Mouse (Mus musculus) embryonic facial prominence, embryonic 10.5 days (tissue): ENCODE data around the gene Cdr2. TPM values are rescaled to one million over a fixed set of nuclear protein-coding genes. Genes with fewer than 3 reads are reported as not detected.
"Not testable (repeated sequence)": the region's sequence is repeated elsewhere in the genome, so short reads cannot be mapped to it uniquely, and the experiment has no call there.

Source experiments
- DNase-seq: peaks from one replicate; pipeline ENCODE4 v3.0.0-alpha.2; 2017; ENCODE audit warnings: low spot score
- H3K27ac ChIP-seq: fragments of 300-500 bp; sonication (generic); replicated peaks from 2 replicates; pipeline ENCODE4 v1.5.1; 2016; ENCODE audit warnings: mild to moderate bottlenecking
- H3K27me3 ChIP-seq: fragments of 300-500 bp; sonication (generic); replicated peaks from 2 replicates; pipeline ENCODE4 v1.6.1; 2016; ENCODE audit warnings: low read depth, mild to moderate bottlenecking; ENCODE audit not compliant: poor library complexity, severe bottlenecking
- H3K36me3 ChIP-seq: fragments of 300-500 bp; sonication (generic); replicated peaks from 2 replicates; pipeline ENCODE4 v1.6.1; 2016; ENCODE audit warnings: mild to moderate bottlenecking, moderate library complexity
- H3K4me1 ChIP-seq: fragments of 300-500 bp; sonication (generic); 2 replicates; pipeline ENCODE4 v1.6.1; 2016
- H3K4me3 ChIP-seq: fragments of 300-500 bp; sonication (generic); 2 replicates; pipeline ENCODE4 v1.5.1; 2016; ENCODE audit warnings: mild to moderate bottlenecking, moderate library complexity
- H3K9me3 ChIP-seq: fragments of 300-500 bp; sonication (generic); 2 replicates; pipeline ENCODE4 v1.6.1; 2016; ENCODE audit warnings: mild to moderate bottlenecking
- WGBS: fragments of 180-500 bp; shearing (Covaris S2); methylation state at CpG from one replicate; pipeline ENCODE4 v1.1.7; 2016; 5-methylcytosine and 5-hydroxymethylcytosine counted together
- polyA plus RNA-seq: library from polyadenylated mRNA; unstranded; fragments of >200 nt; fragmentation: Nextera tagmentation; extraction: Ambion mirVana; gene quantifications from 2 replicates; pipeline ENCODE4 v1.2.1, GENCODE M21; 2016

The Cdr2 gene
- polyA plus RNA-seq, 1 experiment from 2014 or later = 11.5 TPM

GRCm38 (mm10) chr7:120961893-120962292 lies 20.2 kb downstream of the Cdr2 start:
- DNase-seq = no peak
- H3K9me3 ChIP-seq = no peaks in the 10 kb centered on the region
- H3K27ac ChIP-seq = no peak overlapping the region
- H3K4me3 ChIP-seq = no peak overlapping the region
- H3K4me1 ChIP-seq = no peaks in the 10 kb centered on the region
- peaks cover 45% of the 10 kb centered on the region for H3K36me3 ChIP-seq
- H3K27me3 ChIP-seq = no peaks in the 10 kb centered on the region
- 67% methylated on average over 3 of the region's 3 CpGs for WGBS

GRCm38 (mm10) chr7:120960601-120961000 lies 21.5 kb downstream of the Cdr2 start:
- Histone ChIP-seq H3K27me3 (no peaks in the 10 kb centered on the region), H3K27ac (no peak overlapping the region), H3K9me3 (no peaks in the 10 kb centered on the region), H3K4me3 (no peak overlapping the region), H3K4me1 (no peaks in the 10 kb centered on the region), H3K36me3 (peaks cover 58% of the 10 kb centered on the region)
- DNase-seq = no peak
- WGBS = 86% methylated on average over 6 of the region's 6 CpGs

- Histone ChIP-seq H3K9me3 (no peaks in the 10 kb centered on the region), H3K27ac (no peak overlapping the region), H3K4me3 (no peak overlapping the region), H3K4me1 (no peaks in the 10 kb centered on the region), H3K27me3 (no peaks in the 10 kb centered on the region), H3K36me3 (peaks cover 61% of the 10 kb centered on the region)
- no peak for DNase-seq
- 85% methylated on average over 2 of the region's 2 CpGs for WGBS
Measured at GRCm38 (mm10) chr7:120960116-120960515, 22.0 kb downstream of the Cdr2 start.

GRCm38 (mm10) chr7:120953591-120953990 lies 28.5 kb downstream of the Cdr2 start:
- not testable (repeated sequence) for H3K27ac ChIP-seq, DNase-seq, H3K4me3 ChIP-seq, H3K27me3 ChIP-seq, H3K4me1 ChIP-seq, H3K9me3 ChIP-seq
- peaks cover 60% of the 10 kb centered on the region for H3K36me3 ChIP-seq
- whole genome bisulfite sequencing = 88% methylated on average over 7 of the region's 7 CpGs

- DNase-seq = no peak
- H3K27ac ChIP-seq = no peak overlapping the region
- no peaks in the 10 kb centered on the region for H3K9me3 ChIP-seq
- no peaks in the 10 kb centered on the region for H3K4me1 ChIP-seq
- no peak overlapping the region for H3K4me3 ChIP-seq
- WGBS = 79% methylated on average over 8 of the region's 8 CpGs
- peaks cover 91% of the 10 kb centered on the region for H3K36me3 ChIP-seq
- no peaks in the 10 kb centered on the region for H3K27me3 ChIP-seq
Measured at GRCm38 (mm10) chr7:120943936-120944509, 38.1 kb downstream of the Cdr2 start.

GRCm38 (mm10) chr7:120942506-120942905 lies 39.6 kb downstream of the Cdr2 start:
- no peak for DNase-seq
- no peaks in the 10 kb centered on the region for H3K27me3 ChIP-seq
- H3K36me3 ChIP-seq = peaks cover 93% of the 10 kb centered on the region

GRCm38 (mm10) chr7:120941214-120941613 lies 40.9 kb downstream of the Cdr2 start:
- H3K36me3 ChIP-seq = peaks cover 99% of the 10 kb centered on the region
- no peaks in the 10 kb centered on the region for H3K27me3 ChIP-seq
- H3K27ac ChIP-seq = no peak overlapping the region
- no peaks in the 10 kb centered on the region for H3K9me3 ChIP-seq
- no peak for DNase-seq
- 92% methylated on average over 6 of the region's 6 CpGs for WGBS
- no peak overlapping the region for H3K4me3 ChIP-seq
- H3K4me1 ChIP-seq = no peaks in the 10 kb centered on the region

More at GRCm38 (mm10) chr7:120942506-120942905, 39.6 kb downstream of the Cdr2 start:
- H3K4me1 ChIP-seq = no peaks in the 10 kb centered on the region
- WGBS = 89% methylated on average over 1 of the region's 1 CpGs
- no peak overlapping the region for H3K27ac ChIP-seq
- no peak overlapping the region for H3K4me3 ChIP-seq
- no peaks in the 10 kb centered on the region for H3K9me3 ChIP-seq

- no peak overlapping the region for H3K27ac ChIP-seq
- DNase-seq = no peak
- WGBS = 92% methylated on average over 12 of the region's 12 CpGs
- H3K4me3 ChIP-seq = no peak overlapping the region
- no peaks in the 10 kb centered on the region for H3K9me3 ChIP-seq
- H3K27me3 ChIP-seq = no peaks in the 10 kb centered on the region
- peaks cover 99% of the 10 kb centered on the region for H3K36me3 ChIP-seq
- H3K4me1 ChIP-seq = no peaks in the 10 kb centered on the region
Measured at GRCm38 (mm10) chr7:120940343-120940742, 41.8 kb downstream of the Cdr2 start.

- H3K9me3 ChIP-seq = no peaks in the 10 kb centered on the region
- H3K4me3 ChIP-seq = no peak overlapping the region
- no peak overlapping the region for H3K27ac ChIP-seq
- no peaks in the 10 kb centered on the region for H3K27me3 ChIP-seq
- no peak for DNase-seq
- H3K36me3 ChIP-seq = peaks cover 100% of the 10 kb centered on the region
- no peaks in the 10 kb centered on the region for H3K4me1 ChIP-seq
- WGBS = 89% methylated on average over 9 of the region's 9 CpGs
Measured at GRCm38 (mm10) chr7:120938206-120938605, 43.9 kb downstream of the Cdr2 start.

GRCm38 (mm10) chr7:120936522-120936921 lies 45.6 kb downstream of the Cdr2 start:
- Histone ChIP-seq H3K4me1 (no peaks in the 10 kb centered on the region), H3K27me3 (no peaks in the 10 kb centered on the region), H3K36me3 (peaks cover 100% of the 10 kb centered on the region), H3K27ac (no peak overlapping the region), H3K4me3 (no peak overlapping the region), H3K9me3 (no peaks in the 10 kb centered on the region)
- no peak for DNase-seq
- 87% methylated on average over 4 of the region's 4 CpGs for WGBS

- Histone ChIP-seq H3K9me3 (no peaks in the 10 kb centered on the region), H3K4me1 (no peaks in the 10 kb centered on the region), H3K27me3 (no peaks in the 10 kb centered on the region), H3K36me3 (peaks cover 100% of the 10 kb centered on the region), H3K27ac (no peak overlapping the region), H3K4me3 (no peak overlapping the region)
- 47% methylated on average over 5 of the region's 5 CpGs for WGBS
- peak; percentile 57 for DNase-seq
Measured at GRCm38 (mm10) chr7:120934716-120935115, 47.4 kb downstream of the Cdr2 start.

GRCm38 (mm10) chr7:120933680-120934195 lies 48.4 kb downstream of the Cdr2 start:
- Histone ChIP-seq H3K36me3 (peaks cover 100% of the 10 kb centered on the region), H3K27me3 (no peaks in the 10 kb centered on the region), H3K4me1 (no peaks in the 10 kb centered on the region), H3K9me3 (no peaks in the 10 kb centered on the region), H3K4me3 (no peak overlapping the region), H3K27ac (no peak overlapping the region)
- WGBS = 87% methylated on average over 5 of the region's 5 CpGs
- DNase-seq = no peak

GRCm38 (mm10) chr7:120933110-120933509 lies 49.0 kb downstream of the Cdr2 start:
- H3K27ac ChIP-seq = no peak overlapping the region
- no peak for DNase-seq
- no peak overlapping the region for H3K4me3 ChIP-seq
- no peaks in the 10 kb centered on the region for H3K27me3 ChIP-seq
- WGBS = 95% methylated on average over 7 of the region's 7 CpGs
- H3K36me3 ChIP-seq = peaks cover 100% of the 10 kb centered on the region
- H3K4me1 ChIP-seq = no peaks in the 10 kb centered on the region
- no peaks in the 10 kb centered on the region for H3K9me3 ChIP-seq
